ENCODE assay signal across 8 mouse cellular contexts in genomic region chr9:108489702-108490558, GRCm38 (mm10). TPM values are rescaled to one million over a fixed set of nuclear protein-coding genes. Genes with fewer than 3 reads are reported as not detected.
DNase-seq lines count a peak whose midpoint lies in the region; ATAC-seq and TF ChIP-seq lines count a peak whose summit lies in the region.

No protein-coding gene starts in this region.

- WGBS in kidney, embryonic 16.5 days: 62% methylated on average over 26 of the region's 26 CpGs
- WGBS in hindbrain, embryonic 13.5 days: 67% methylated on average over 26 of the region's 26 CpGs
- 66% methylated on average over 26 of the region's 26 CpGs for WGBS in midbrain, embryonic 14.5 days

- ATAC-seq in kidney, embryonic 16.5 days (ENCODE audit: low FRiP score, low TSS enrichment): peak; percentile 28
- ATAC-seq in hindbrain, embryonic 13.5 days (ENCODE audit: low FRiP score): peak; percentile 1; the same call in 1 of the 2 replicates
- ATAC-seq in midbrain, embryonic 14.5 days (ENCODE audit: low FRiP score, low TSS enrichment): no peak; the same call in 1 of the 2 replicates

- no peaks in the 10 kb centered on the region for H3K9me3 ChIP-seq in kidney, embryonic 16.5 days (ENCODE audit: low read length)
- H3K9me3 ChIP-seq in hindbrain, embryonic 13.5 days: no peaks in the 10 kb centered on the region
- H3K9me3 ChIP-seq in midbrain, embryonic 14.5 days (ENCODE audit: control insufficient read depth, low read length): no peaks in the 10 kb centered on the region

- peak overlapping the region; percentile 95 for H3K4me3 ChIP-seq in kidney, embryonic 16.5 days (ENCODE audit: low read length)
- H3K4me3 ChIP-seq in bone marrow macrophage, adult 2 months (ENCODE audit: insufficient read depth, low read length): peak overlapping the region; percentile 87
- peak overlapping the region; percentile 99 for H3K4me3 ChIP-seq in hindbrain, embryonic 13.5 days
- H3K4me3 ChIP-seq in midbrain, embryonic 14.5 days (replicated peaks; ENCODE audit: low read depth, low read length): peak overlapping the region; percentile 98

- no peaks in the 10 kb centered on the region for H3K27me3 ChIP-seq in kidney, embryonic 16.5 days (ENCODE audit: insufficient read depth, low read length)
- H3K27me3 ChIP-seq in hindbrain, embryonic 13.5 days: no peaks in the 10 kb centered on the region
- H3K27me3 ChIP-seq in midbrain, embryonic 14.5 days (ENCODE audit: control insufficient read depth, insufficient read depth, low read length): no peaks in the 10 kb centered on the region

- no peak; the same call in 1 of the 2 replicates for TF ChIP-seq POLR2A in bone marrow macrophage, adult 2 months (IDR thresholded peaks at IDR 0.05; ENCODE audit: borderline replicate concordance, low read depth, low read length)

- H3K4me2 ChIP-seq in kidney, embryonic 16.5 days (replicated peaks; ENCODE audit: low read depth, low read length): peak overlapping the region; percentile 92
- peak overlapping the region; percentile 96 for H3K4me2 ChIP-seq in hindbrain, embryonic 13.5 days
- peak overlapping the region; percentile 94 for H3K4me2 ChIP-seq in midbrain, embryonic 14.5 days (ENCODE audit: low read length)

- TF ChIP-seq CTCF in bone marrow macrophage, adult 2 months (IDR thresholded peaks at IDR 0.05; ENCODE audit: low read depth, low read length): no peak

- H3K36me3 ChIP-seq in kidney, embryonic 16.5 days (ENCODE audit: insufficient read depth, low read length): peaks cover 78% of the 10 kb centered on the region
- H3K36me3 ChIP-seq in hindbrain, embryonic 13.5 days: peaks cover 49% of the 10 kb centered on the region
- peaks cover 34% of the 10 kb centered on the region for H3K36me3 ChIP-seq in midbrain, embryonic 14.5 days (ENCODE audit: control insufficient read depth, insufficient read depth, low read length)

- peak overlapping the region; percentile 98 for H3K27ac ChIP-seq in kidney, embryonic 16.5 days (ENCODE audit: low read length)
- peak overlapping the region; percentile 75 for H3K27ac ChIP-seq in bone marrow macrophage, adult 2 months (ENCODE audit: insufficient read depth, low read depth, low read length)
- H3K27ac ChIP-seq in hindbrain, embryonic 13.5 days: peak overlapping the region; percentile 97
- H3K27ac ChIP-seq in midbrain, embryonic 14.5 days (replicated peaks; ENCODE audit: low read depth, low read length): peak overlapping the region; percentile 97

- peak overlapping the region; percentile 94 for H3K9ac ChIP-seq in kidney, embryonic 16.5 days (replicated peaks; ENCODE audit: low read length)
- H3K9ac ChIP-seq in hindbrain, embryonic 13.5 days: peak overlapping the region; percentile 95
- peak overlapping the region; percentile 95 for H3K9ac ChIP-seq in midbrain, embryonic 14.5 days (replicated peaks; ENCODE audit: low read length)

- DNase-seq in kidney, postnatal 14 days: no peak
- no peak for DNase-seq in midbrain, embryonic 14.5 days
- no peak for DNase-seq in Muller cell, postnatal 12 days (ENCODE audit: inconsistent ontology term)
- DNase-seq in urinary bladder, postnatal 25 days (ENCODE audit: low spot score): no peak
- no peak for DNase-seq in right cerebral cortex, adult 2 months (ENCODE audit: low spot score in 2 of 2)

- H3K4me1 ChIP-seq in kidney, embryonic 16.5 days (ENCODE audit: insufficient read depth, low read length): peaks cover 21% of the 10 kb centered on the region
- H3K4me1 ChIP-seq in bone marrow macrophage, adult 2 months (ENCODE audit: control insufficient read depth, insufficient read depth, low read length): peaks cover 13% of the 10 kb centered on the region
- H3K4me1 ChIP-seq in hindbrain, embryonic 13.5 days (replicated peaks): peaks cover 26% of the 10 kb centered on the region
- H3K4me1 ChIP-seq in midbrain, embryonic 14.5 days (ENCODE audit: control insufficient read depth, insufficient read depth, low read length): peaks cover 18% of the 10 kb centered on the region

RNA-seq across cellular contexts. Expression of gene Usp19, which starts 0.5 kb away (rescaled TPM):
- polyA plus RNA-seq in kidney, embryonic 16.5 days (2015; fragmentation: Nextera tagmentation; extraction: Ambion mirVana): 79.1 and 82.0 TPM in 2 replicates
- 86.8 and 87.1 TPM in 2 replicates for polyA plus RNA-seq in bone marrow macrophage, adult 2 months (2012; ENCODE audit: insufficient read depth, insufficient read length, missing spikeins)
- polyA plus RNA-seq in hindbrain, embryonic 13.5 days (2015; fragmentation: Nextera tagmentation; extraction: Ambion mirVana): 71.9 and 74.1 TPM in 2 replicates
- polyA plus RNA-seq in midbrain, embryonic 14.5 days (2014; fragmentation: Nextera tagmentation; extraction: Ambion mirVana): 64.3 and 72.5 TPM in 2 replicates

RNA-seq across cellular contexts. Expression of gene Lamb2, which starts 10.4 kb away (rescaled TPM):
- 68.5 and 73.6 TPM in 2 replicates for polyA plus RNA-seq in kidney, embryonic 16.5 days (2015; fragmentation: Nextera tagmentation; extraction: Ambion mirVana)
- polyA plus RNA-seq in bone marrow macrophage, adult 2 months (2012; ENCODE audit: insufficient read depth, insufficient read length, missing spikeins): 2.7 and 3.4 TPM in 2 replicates
- 20.9 and 21.6 TPM in 2 replicates for polyA plus RNA-seq in hindbrain, embryonic 13.5 days (2015; fragmentation: Nextera tagmentation; extraction: Ambion mirVana)
- polyA plus RNA-seq in midbrain, embryonic 14.5 days (2014; fragmentation: Nextera tagmentation; extraction: Ambion mirVana): 9.4 and 15.9 TPM in 2 replicates

RNA-seq across cellular contexts. Expression of gene Qars, which starts 17.6 kb away (rescaled TPM):
- polyA plus RNA-seq in kidney, embryonic 16.5 days (2015; fragmentation: Nextera tagmentation; extraction: Ambion mirVana): 127 and 140 TPM in 2 replicates
- 165 and 180 TPM in 2 replicates for polyA plus RNA-seq in bone marrow macrophage, adult 2 months (2012; ENCODE audit: insufficient read depth, insufficient read length, missing spikeins)
- polyA plus RNA-seq in hindbrain, embryonic 13.5 days (2015; fragmentation: Nextera tagmentation; extraction: Ambion mirVana): 71.5 and 77.8 TPM in 2 replicates
- 61.8 and 70.8 TPM in 2 replicates for polyA plus RNA-seq in midbrain, embryonic 14.5 days (2014; fragmentation: Nextera tagmentation; extraction: Ambion mirVana)

RNA-seq across cellular contexts. Expression of gene Qrich1, which starts 26.7 kb away (rescaled TPM):
- polyA plus RNA-seq in kidney, embryonic 16.5 days (2015; fragmentation: Nextera tagmentation; extraction: Ambion mirVana): 129 and 135 TPM in 2 replicates
- 73.6 and 80.9 TPM in 2 replicates for polyA plus RNA-seq in bone marrow macrophage, adult 2 months (2012; ENCODE audit: insufficient read depth, insufficient read length, missing spikeins)
- polyA plus RNA-seq in hindbrain, embryonic 13.5 days (2015; fragmentation: Nextera tagmentation; extraction: Ambion mirVana): 131 and 140 TPM in 2 replicates
- polyA plus RNA-seq in midbrain, embryonic 14.5 days (2014; fragmentation: Nextera tagmentation; extraction: Ambion mirVana): 119 and 146 TPM in 2 replicates

RNA-seq across cellular contexts. Expression of gene Klhdc8b, which starts 28.5 kb away (rescaled TPM):
- polyA plus RNA-seq in kidney, embryonic 16.5 days (2015; fragmentation: Nextera tagmentation; extraction: Ambion mirVana): 38.8 and 41.6 TPM in 2 replicates
- polyA plus RNA-seq in bone marrow macrophage, adult 2 months (2012; ENCODE audit: insufficient read depth, insufficient read length, missing spikeins): 3.6 and 6.2 TPM in 2 replicates
- polyA plus RNA-seq in hindbrain, embryonic 13.5 days (2015; fragmentation: Nextera tagmentation; extraction: Ambion mirVana): 66.4 and 69.1 TPM in 2 replicates
- 59.3 and 61.2 TPM in 2 replicates for polyA plus RNA-seq in midbrain, embryonic 14.5 days (2014; fragmentation: Nextera tagmentation; extraction: Ambion mirVana)
